Mouse (Mus musculus) kidney, adult 2 months (tissue): ENCODE data around the gene Cul9.

Experiments used
- CTCF ChIP-seq: fragments of 200-500 bp; conservative IDR thresholded peaks from 2 replicates; pipeline ENCODE4 v1.5.1; 2011; ENCODE audit warnings: low read depth, mild to moderate bottlenecking, control low read depth, low read length, moderate library complexity, mixed read lengths; ENCODE audit not compliant: insufficient read depth, insufficient read length
- POLR2A ChIP-seq: fragments of 200-500 bp; IDR thresholded peaks from one replicate; pipeline ENCODE4 v1.6.1; 2011; ENCODE audit warnings: low read depth, low read length, control low read depth

- TF ChIP-seq POLR2A (no peak), CTCF (no peak)
Observed at GRCm38 (mm10) chr17:46454539-46454938, 91.6 kb downstream of the Cul9 start.
